Mouse (Mus musculus) forebrain, embryonic 10.5 days (tissue): Measurements from ENCODE around the gene Rap1gap. TPM values are rescaled to one million over a fixed set of nuclear protein-coding genes. Genes with fewer than 3 reads are reported as not detected.

ENCODE experiments used
- DNase-seq: peaks from one replicate; pipeline ENCODE4 v3.0.0-alpha.2; 2017; ENCODE audit warnings: low spot score; ENCODE audit errors: extremely low spot score
- H3K27ac ChIP-seq: fragments of 300-500 bp; sonication (generic); 2 replicates; pipeline ENCODE4 v1.5.1; 2016; ENCODE audit warnings: mild to moderate bottlenecking
- H3K27me3 ChIP-seq: fragments of 300-500 bp; sonication (generic); 2 replicates; pipeline ENCODE4 v1.6.1; 2016; ENCODE audit warnings: mild to moderate bottlenecking; ENCODE audit not compliant: poor library complexity, severe bottlenecking
- H3K36me3 ChIP-seq: fragments of 300-500 bp; sonication (generic); replicated peaks from 2 replicates; pipeline ENCODE4 v1.6.1; 2016; ENCODE audit warnings: mild to moderate bottlenecking, moderate library complexity
- H3K4me1 ChIP-seq: fragments of 300-500 bp; sonication (generic); 2 replicates; pipeline ENCODE4 v1.6.1; 2016
- H3K4me3 ChIP-seq: fragments of 300-500 bp; sonication (generic); 2 replicates; pipeline ENCODE4 v1.5.1; 2016; ENCODE audit warnings: mild to moderate bottlenecking, moderate library complexity
- H3K9me3 ChIP-seq: fragments of 300-500 bp; sonication (generic); 2 replicates; pipeline ENCODE4 v1.6.1; 2016; ENCODE audit warnings: mild to moderate bottlenecking, moderate library complexity
- WGBS: fragments of 180-500 bp; shearing (Covaris S2); methylation state at CpG from one replicate; pipeline ENCODE4 v1.1.7; 2016; 5-methylcytosine and 5-hydroxymethylcytosine counted together
- polyA plus RNA-seq: library from polyadenylated mRNA; unstranded; fragments of >200 nt; fragmentation: Nextera tagmentation; extraction: Ambion mirVana; gene quantifications from 2 replicates; pipeline ENCODE4 v1.2.1, GENCODE M21; 2016

Gene Rap1gap
- polyA plus RNA-seq, 1 experiment from 2014 or later, result 4.0 TPM

- Histone ChIP-seq H3K4me3 (no peak overlapping the region), H3K27ac (peak overlapping the region; percentile 30; the same call in 1 of the 2 replicates), H3K9me3 (no peaks in the 10 kb centered on the region), H3K4me1 (peaks cover 45% of the 10 kb centered on the region), H3K36me3 (peaks cover 7% of the 10 kb centered on the region; the same call in 1 of the 2 replicates), H3K27me3 (no peaks in the 10 kb centered on the region)
- no peak for DNase-seq
- WGBS, result 77% methylated on average over 4 of the region's 4 CpGs
Observed at GRCm38 (mm10) chr4:137748726-137749125, 84.2 kb downstream of the Rap1gap start.

GRCm38 (mm10) chr4:137749680-137750079 is 85.2 kb downstream of the Rap1gap start:
- no peak overlapping the region for H3K27ac ChIP-seq
- no peak overlapping the region for H3K4me3 ChIP-seq
- 91% methylated on average over 9 of the region's 9 CpGs for WGBS
- no peaks in the 10 kb centered on the region for H3K27me3 ChIP-seq
- peaks cover 37% of the 10 kb centered on the region for H3K4me1 ChIP-seq
- DNase-seq, result no peak
- H3K9me3 ChIP-seq, result no peaks in the 10 kb centered on the region
- peaks cover 7% of the 10 kb centered on the region; the same call in 1 of the 2 replicates for H3K36me3 ChIP-seq

- Histone ChIP-seq H3K9me3 (no peaks in the 10 kb centered on the region), H3K4me3 (no peak overlapping the region), H3K4me1 (peaks cover 36% of the 10 kb centered on the region), H3K27me3 (no peaks in the 10 kb centered on the region), H3K27ac (0 out of 2 replicates have a peak overlapping the region, but pooled peaks have one; percentile 62), H3K36me3 (peaks cover 7% of the 10 kb centered on the region; the same call in 1 of the 2 replicates)
- 84% methylated on average over 9 of the region's 9 CpGs for WGBS
- no peak for DNase-seq
Observed at GRCm38 (mm10) chr4:137750121-137750520, 85.6 kb downstream of the Rap1gap start.

DNA sequence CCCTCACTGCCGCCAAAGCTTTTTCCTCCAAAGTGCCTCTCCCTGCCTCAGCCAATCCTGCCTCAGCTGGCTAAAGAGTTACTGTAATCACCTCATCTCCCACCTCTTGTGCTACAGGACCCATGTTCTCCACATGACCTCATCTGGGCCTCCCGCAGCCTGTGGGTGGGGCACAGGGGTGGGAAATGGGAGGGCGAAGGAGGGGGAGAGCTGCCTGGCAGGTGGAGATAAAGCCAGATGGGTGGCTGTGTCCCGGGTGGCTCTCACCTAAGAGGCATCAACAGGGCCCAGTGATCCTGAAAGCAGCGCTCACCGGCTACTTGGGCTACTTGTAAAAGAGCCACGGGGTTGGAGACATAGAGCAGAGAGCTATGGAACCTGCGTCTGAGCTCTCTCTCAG is 86.8 kb downstream of the Rap1gap start:
- H3K27me3 ChIP-seq, result no peaks in the 10 kb centered on the region; the same call in 1 of the 2 replicates
- H3K9me3 ChIP-seq, result no peaks in the 10 kb centered on the region
- peaks cover 36% of the 10 kb centered on the region for H3K4me1 ChIP-seq
- no peak for DNase-seq
- no peak overlapping the region for H3K4me3 ChIP-seq
- H3K36me3 ChIP-seq, result no peaks in the 10 kb centered on the region
- 85% methylated on average over 8 of the region's 8 CpGs for WGBS
- H3K27ac ChIP-seq, result peak overlapping the region; percentile 62

GRCm38 (mm10) chr4:137751717-137752116 is 87.2 kb downstream of the Rap1gap start:
- Histone ChIP-seq H3K36me3 (no peaks in the 10 kb centered on the region), H3K27me3 (no peaks in the 10 kb centered on the region; the same call in 1 of the 2 replicates), H3K4me1 (peaks cover 36% of the 10 kb centered on the region), H3K9me3 (no peaks in the 10 kb centered on the region), H3K4me3 (no peak overlapping the region), H3K27ac (peak overlapping the region; percentile 62)
- 90% methylated on average over 9 of the region's 9 CpGs for WGBS
- no peak for DNase-seq

DNA sequence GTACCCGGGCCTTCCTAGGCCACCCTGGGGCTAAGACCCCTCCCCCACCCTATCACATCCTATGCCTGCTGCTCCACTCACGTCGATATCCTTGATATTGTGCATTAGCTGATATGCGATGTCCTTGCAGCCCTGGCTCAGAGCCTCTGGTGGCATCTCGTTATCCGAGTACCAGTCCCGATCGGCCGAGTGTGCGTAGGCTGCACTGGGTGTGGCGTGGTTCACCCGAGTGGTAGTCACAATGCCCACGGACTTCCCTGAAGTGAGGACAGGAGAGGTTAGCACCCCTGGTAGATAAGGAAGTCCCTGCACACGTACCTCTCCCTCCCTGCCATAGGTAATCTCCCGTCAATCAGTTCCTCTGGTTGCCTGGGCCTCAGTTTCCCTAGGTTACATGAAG is 87.9 kb downstream of the Rap1gap start:
- no peak overlapping the region for H3K4me3 ChIP-seq
- peaks cover 41% of the 10 kb centered on the region for H3K4me1 ChIP-seq
- 84% methylated on average over 15 of the region's 15 CpGs for WGBS
- H3K9me3 ChIP-seq, result no peaks in the 10 kb centered on the region
- no peaks in the 10 kb centered on the region; the same call in 1 of the 2 replicates for H3K27me3 ChIP-seq
- peak overlapping the region; percentile 62; the same call in 1 of the 2 replicates for H3K27ac ChIP-seq
- no peak for DNase-seq
- no peaks in the 10 kb centered on the region for H3K36me3 ChIP-seq

DNA sequence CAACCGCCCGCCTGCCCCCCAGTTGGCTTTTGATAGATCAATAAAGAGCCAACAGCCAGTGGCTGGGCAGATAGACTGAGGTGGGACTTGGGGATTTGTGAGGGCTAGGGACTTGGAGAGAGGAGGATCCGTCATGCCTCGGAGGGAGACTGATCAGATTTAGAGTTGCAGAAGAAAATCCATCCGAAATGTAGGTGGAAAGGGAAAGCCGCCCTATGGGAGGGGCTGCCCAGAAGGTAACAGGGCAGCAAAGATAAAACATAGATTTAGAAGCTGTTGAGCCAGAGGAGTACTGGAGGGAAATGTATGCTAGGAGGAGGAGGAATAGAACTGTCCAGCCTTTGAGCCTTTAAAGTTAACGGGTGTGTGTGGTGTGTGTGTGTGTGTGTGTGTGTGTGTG is 88.7 kb downstream of the Rap1gap start:
- Histone ChIP-seq H3K27ac (no peak overlapping the region), H3K4me3 (no peak overlapping the region), H3K36me3 (no peaks in the 10 kb centered on the region), H3K4me1 (peaks cover 43% of the 10 kb centered on the region), H3K27me3 (no peaks in the 10 kb centered on the region; the same call in 1 of the 2 replicates), H3K9me3 (no peaks in the 10 kb centered on the region)
- 88% methylated on average over 7 of the region's 7 CpGs for WGBS
- DNase-seq, result no peak

GRCm38 (mm10) chr4:137754446-137754845 is 89.9 kb downstream of the Rap1gap start:
- no peak overlapping the region for H3K4me3 ChIP-seq
- H3K9me3 ChIP-seq, result no peaks in the 10 kb centered on the region
- no peak for DNase-seq
- H3K27ac ChIP-seq, result no peak overlapping the region
- no peaks in the 10 kb centered on the region; the same call in 1 of the 2 replicates for H3K27me3 ChIP-seq
- H3K36me3 ChIP-seq, result no peaks in the 10 kb centered on the region
- peaks cover 48% of the 10 kb centered on the region for H3K4me1 ChIP-seq
- WGBS, result 94% methylated on average over 2 of the region's 2 CpGs

DNA sequence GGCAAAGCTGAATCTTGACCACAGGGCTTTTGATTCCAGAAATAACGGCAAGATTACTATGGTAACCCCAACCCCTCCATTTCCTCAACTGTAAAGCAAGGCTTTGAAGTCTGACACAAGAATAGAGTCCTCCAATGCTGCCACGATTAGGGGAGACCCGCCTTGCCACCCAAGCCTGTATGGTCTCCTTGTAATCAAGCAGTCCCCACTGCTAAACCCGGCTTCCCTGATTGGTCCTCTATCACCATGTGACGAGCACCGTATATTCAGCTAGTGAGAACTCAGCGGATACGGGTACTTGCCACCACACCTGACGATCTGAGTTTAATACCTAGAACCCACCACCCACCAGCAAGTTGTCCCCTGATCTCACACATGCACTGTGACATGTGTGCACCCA is 98.4 kb downstream of the Rap1gap start:
- WGBS, result 85% methylated on average over 9 of the region's 9 CpGs
- H3K4me1 ChIP-seq, result peaks cover 53% of the 10 kb centered on the region
- H3K9me3 ChIP-seq, result no peaks in the 10 kb centered on the region
- DNase-seq, result no peak
- no peaks in the 10 kb centered on the region for H3K36me3 ChIP-seq
- H3K27ac ChIP-seq, result no peak overlapping the region
- no peaks in the 10 kb centered on the region for H3K27me3 ChIP-seq
- H3K4me3 ChIP-seq, result no peak overlapping the region

- H3K27ac ChIP-seq, result peak overlapping the region; percentile 48; the same call in 1 of the 2 replicates
- H3K4me3 ChIP-seq, result no peak overlapping the region
- H3K27me3 ChIP-seq, result no peaks in the 10 kb centered on the region
- no peaks in the 10 kb centered on the region for H3K36me3 ChIP-seq
- 79% methylated on average over 8 of the region's 8 CpGs for WGBS
- DNase-seq, result no peak
- H3K9me3 ChIP-seq, result no peaks in the 10 kb centered on the region
- peaks cover 55% of the 10 kb centered on the region for H3K4me1 ChIP-seq
Observed at GRCm38 (mm10) chr4:137763920-137764495, 99.5 kb downstream of the Rap1gap start.

DNA sequence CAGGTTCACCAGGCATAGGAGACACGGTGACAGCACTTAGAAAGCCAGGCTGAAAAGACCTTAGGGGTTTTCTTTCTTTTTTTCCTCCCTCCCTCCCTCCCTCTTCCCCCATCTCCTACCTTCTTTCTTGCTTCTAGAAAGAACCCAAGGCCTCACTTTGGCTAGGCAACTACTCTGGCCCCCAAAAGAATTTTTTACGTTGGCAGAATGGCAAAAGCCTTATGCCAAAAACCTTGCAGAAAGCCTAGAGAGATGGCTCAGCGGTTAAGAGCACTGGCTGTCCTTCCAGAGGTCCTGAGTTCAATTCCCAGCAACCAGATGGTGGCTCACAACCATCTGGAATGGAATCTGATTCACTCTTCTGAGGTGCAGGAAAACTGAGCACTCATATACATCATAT is 100.1 kb downstream of the Rap1gap start:
- Histone ChIP-seq H3K27ac (peak overlapping the region; percentile 86), H3K36me3 (no peaks in the 10 kb centered on the region), H3K27me3 (no peaks in the 10 kb centered on the region), H3K9me3 (no peaks in the 10 kb centered on the region), H3K4me3 (no peak overlapping the region), H3K4me1 (peaks cover 57% of the 10 kb centered on the region)
- DNase-seq, result no peak
- 79% methylated on average over 3 of the region's 3 CpGs for WGBS

DNA sequence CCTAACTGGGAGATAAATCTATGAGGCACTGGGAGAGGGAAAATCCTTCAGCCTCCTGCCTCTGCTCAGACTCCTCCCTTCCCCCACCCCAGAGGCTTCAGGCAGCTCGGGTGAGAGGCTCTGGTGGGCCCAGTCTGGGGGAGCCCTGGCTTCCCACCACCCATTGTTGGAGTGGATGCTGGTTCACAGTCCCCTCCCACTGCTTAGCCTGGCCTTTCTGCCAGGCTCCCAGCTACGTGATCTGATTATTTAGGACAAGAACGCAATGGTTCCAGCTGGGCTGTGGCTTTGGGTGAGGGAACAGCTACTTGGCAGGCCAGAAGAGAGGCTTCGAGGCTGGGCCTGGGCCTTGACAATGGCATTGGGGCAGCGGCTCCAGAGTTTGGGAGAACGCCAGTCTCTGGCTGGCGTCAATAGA is 101.0 kb downstream of the Rap1gap start:
- DNase-seq, result peak; percentile 30
- H3K4me3 ChIP-seq, result no peak overlapping the region
- WGBS, result 32% methylated on average over 7 of the region's 7 CpGs
- no peaks in the 10 kb centered on the region for H3K9me3 ChIP-seq
- H3K27ac ChIP-seq, result peak overlapping the region; percentile 86
- H3K36me3 ChIP-seq, result no peaks in the 10 kb centered on the region
- peaks cover 62% of the 10 kb centered on the region for H3K4me1 ChIP-seq
- H3K27me3 ChIP-seq, result no peaks in the 10 kb centered on the region

GRCm38 (mm10) chr4:137766365-137766764 is 101.8 kb downstream of the Rap1gap start:
- WGBS, result 20% methylated on average over 5 of the region's 5 CpGs
- Histone ChIP-seq H3K9me3 (no peaks in the 10 kb centered on the region), H3K36me3 (no peaks in the 10 kb centered on the region), H3K27ac (peak overlapping the region; percentile 86), H3K4me3 (no peak overlapping the region), H3K27me3 (no peaks in the 10 kb centered on the region), H3K4me1 (peaks cover 68% of the 10 kb centered on the region)
- no peak for DNase-seq
